ENCODE assay signal across 8 mouse cellular contexts in genomic region chr16:32009913-32010312, GRCm38 (mm10). TPM values are rescaled to one million over a fixed set of nuclear protein-coding genes. Genes with fewer than 3 reads are reported as not detected.
DNase-seq lines count a peak whose midpoint lies in the region; ATAC-seq and TF ChIP-seq lines count a peak whose summit lies in the region.

No protein-coding gene starts in this region.

- H3K27ac ChIP-seq in lung, postnatal 0 days (ENCODE audit: low read length) = no peak overlapping the region
- H3K27ac ChIP-seq in hindbrain, embryonic 13.5 days = no peak overlapping the region

- no peaks in the 10 kb centered on the region for H3K9me3 ChIP-seq in lung, postnatal 0 days (ENCODE audit: low read length)
- no peaks in the 10 kb centered on the region for H3K9me3 ChIP-seq in hindbrain, embryonic 13.5 days

- H3K4me3 ChIP-seq in lung, postnatal 0 days (ENCODE audit: low read depth, low read length) = no peak overlapping the region
- H3K4me3 ChIP-seq in lung, adult 2 months (replicated peaks; ENCODE audit: extremely low read depth, low read depth, low read length) = no peak overlapping the region
- no peak overlapping the region for H3K4me3 ChIP-seq in hindbrain, embryonic 13.5 days

- TF ChIP-seq CTCF in lung, postnatal 0 days (IDR thresholded peaks at IDR 0.05) = no peak
- TF ChIP-seq CTCF in lung, adult 2 months (IDR thresholded peaks at IDR 0.05; ENCODE audit: insufficient read depth, low read length) = no peak

- no peak overlapping the region for H3K4me2 ChIP-seq in lung, postnatal 0 days (replicated peaks; ENCODE audit: low read depth, low read length)
- no peak overlapping the region for H3K4me2 ChIP-seq in hindbrain, embryonic 13.5 days

- peak; percentile 21 for DNase-seq in lung, postnatal 0 days (ENCODE audit: low spot score)
- no peak for DNase-seq in lung, adult 2 months
- DNase-seq in adrenal gland, postnatal 14 days = peak; percentile 23
- peak; percentile 39 to 44 for DNase-seq in kidney, postnatal 36 days
- DNase-seq in right cerebral cortex, postnatal 36 days (ENCODE audit: low spot score in 2 of 2) = peak; percentile 46 to 53
- DNase-seq in spleen, adult 12 weeks (ENCODE audit: low spot score) = no peak

- H3K36me3 ChIP-seq in lung, postnatal 0 days (ENCODE audit: insufficient read depth, low read length) = no peaks in the 10 kb centered on the region
- peaks cover 11% of the 10 kb centered on the region for H3K36me3 ChIP-seq in hindbrain, embryonic 13.5 days

- peak; percentile 35; the same call in 1 of the 2 replicates for ATAC-seq in lung, postnatal 0 days
- no peak for ATAC-seq in hindbrain, embryonic 13.5 days (ENCODE audit: low FRiP score)
- ATAC-seq in activated CD4-positive, CD25-positive, alpha-beta regulatory T cell, adult 4 months = no peak

- 31% methylated on average over 5 of the region's 5 CpGs for WGBS in lung, postnatal 0 days
- WGBS in lung, adult 2 months = 26% methylated on average over 5 of the region's 5 CpGs
- 50% methylated on average over 5 of the region's 5 CpGs for WGBS in hindbrain, embryonic 13.5 days

- TF ChIP-seq POLR2A in lung, adult 2 months (IDR thresholded peaks at IDR 0.05; ENCODE audit: borderline replicate concordance, extremely low read depth, low read depth, low read length) = no peak

- H3K4me1 ChIP-seq in lung, postnatal 0 days (ENCODE audit: insufficient read depth, low read depth, low read length) = no peaks in the 10 kb centered on the region
- H3K4me1 ChIP-seq in lung, adult 2 months (ENCODE audit: control insufficient read depth, insufficient read depth, low read length) = no peaks in the 10 kb centered on the region
- H3K4me1 ChIP-seq in hindbrain, embryonic 13.5 days (replicated peaks) = 0 out of 2 replicates have a peak, but pooled peaks cover 3% of the 10 kb centered on the region

- no peak for TF ChIP-seq EP300 in lung, postnatal 0 days (IDR thresholded peaks at IDR 0.05)

- H3K9ac ChIP-seq in lung, postnatal 0 days (replicated peaks; ENCODE audit: low read depth) = no peak overlapping the region
- no peak overlapping the region for H3K9ac ChIP-seq in hindbrain, embryonic 13.5 days

- no peaks in the 10 kb centered on the region for H3K27me3 ChIP-seq in lung, postnatal 0 days (replicated peaks; ENCODE audit: insufficient read depth, low read length)
- H3K27me3 ChIP-seq in hindbrain, embryonic 13.5 days = no peaks in the 10 kb centered on the region

RNA-seq across cellular contexts. Expression of gene Senp5, which starts 6.8 kb away (rescaled TPM):
- polyA plus RNA-seq in lung, postnatal 0 days (2015; fragmentation: Nextera tagmentation; extraction: Ambion mirVana) = 5.5 and 6.0 TPM in 2 replicates
- polyA plus RNA-seq in lung, adult 2 months (2012; rRNA removed) = 3.4 and 5.8 TPM in 2 replicates
- 20.8 and 22.1 TPM in 2 replicates for total RNA-seq in adrenal gland, postnatal 14 days (2021)
- 17.5 and 18.5 TPM in 2 replicates for polyA plus RNA-seq in hindbrain, embryonic 13.5 days (2015; fragmentation: Nextera tagmentation; extraction: Ambion mirVana)
- polyA plus RNA-seq in activated CD4-positive, CD25-positive, alpha-beta regulatory T cell, adult 4 months (2017; shearing (Covaris generic)) = 1 to 10 TPM; 9.4 to 9.5 TPM

Comparison
In these comparisons a context has a peak if more than half of its experiments do, and no peak if none do; other contexts are left out.
1. DNase-seq: peak in lung, postnatal 0 days (single experiment), adrenal gland, postnatal 14 days (single experiment), kidney, postnatal 36 days (2 of 2) and right cerebral cortex, postnatal 36 days (2 of 2); none in lung, adult 2 months (single experiment) and spleen, adult 12 weeks (single experiment).